Mouse (Mus musculus): ENCODE data around the gene 0610010K14Rik. TPM values are rescaled to one million over a fixed set of nuclear protein-coding genes. Genes with fewer than 3 reads are reported as not detected.

The 0610010K14Rik gene
- total and polyA plus RNA-seq, 2 experiments, result 6.5 to 34.0 TPM

DNA sequence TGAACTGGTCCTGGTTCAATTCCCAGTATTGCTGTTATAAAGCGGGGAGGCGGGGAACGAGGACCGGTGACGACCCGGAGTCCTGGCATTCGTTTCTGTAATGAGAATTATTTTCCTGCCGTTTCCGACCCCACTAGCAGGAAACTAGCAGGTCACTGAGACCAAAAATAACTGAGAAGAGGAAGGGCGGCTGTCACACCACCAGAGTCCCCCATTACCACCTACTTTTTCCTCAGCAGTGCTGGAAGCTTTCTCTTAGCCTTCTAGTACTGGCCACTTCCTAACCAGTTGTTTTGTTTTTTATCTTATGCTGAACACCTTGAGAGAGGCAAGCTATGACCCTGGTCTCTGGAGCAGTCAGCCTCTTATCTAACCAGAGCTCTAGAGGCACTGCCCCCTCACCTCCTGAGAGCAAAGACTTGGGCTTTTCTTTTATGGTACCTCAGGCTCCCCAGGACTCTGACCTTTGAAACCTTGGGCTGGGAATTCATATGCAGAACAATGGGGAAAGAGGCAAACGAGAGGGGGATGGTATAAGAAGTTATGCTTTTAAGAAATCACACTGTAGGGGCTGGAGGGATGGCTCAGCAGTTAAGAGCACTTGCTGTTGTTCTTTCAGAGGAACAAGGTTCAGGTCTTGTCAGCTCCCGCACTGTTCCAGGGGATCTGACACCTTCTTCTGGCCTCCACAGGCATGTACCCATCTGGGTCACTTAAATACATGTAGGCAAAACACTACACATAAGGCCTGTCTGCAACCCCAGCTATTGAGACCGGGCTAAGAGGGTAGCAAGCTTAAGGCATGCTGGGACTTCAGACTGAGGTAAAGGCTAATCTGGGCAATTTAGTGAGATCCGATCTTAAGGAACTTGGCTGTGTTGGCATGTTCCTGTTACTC lies 15.9 kb downstream of the 0610010K14Rik start:
- DNase-seq (ENCODE audit: extremely low read depth, low read depth, low spot score), result no peak
- no peaks in the 10 kb centered on the region for H3K27me3 ChIP-seq (ENCODE audit: control insufficient read depth, insufficient read depth, low read length)
- 29% methylated on average over 14 of the region's 14 CpGs for WGBS
- no peak for TF ChIP-seq CTCF (IDR thresholded peaks at IDR 0.05; ENCODE audit: low read depth, low read length)
- TF ChIP-seq POLR2A (IDR thresholded peaks at IDR 0.05; ENCODE audit: extremely low read depth, insufficient read depth, low read length), result no peak
- peak overlapping the region; percentile 11; the same call in 1 of the 2 replicates for H3K4me3 ChIP-seq (ENCODE audit: insufficient read depth, low read depth, low read length)
- H3K9ac ChIP-seq (ENCODE audit: low read depth, low read length), result peak overlapping the region; percentile 33
- no peaks in the 10 kb centered on the region for H3K79me2 ChIP-seq (ENCODE audit: control insufficient read depth, insufficient read depth, low read length)
- H3K27ac ChIP-seq (replicated peaks; ENCODE audit: insufficient read depth, low read depth, low read length), result peak overlapping the region; percentile 66
- H3K36me3 ChIP-seq (ENCODE audit: control insufficient read depth, insufficient read depth, low read length), result no peaks in the 10 kb centered on the region
- no peaks in the 10 kb centered on the region for H3K4me1 ChIP-seq (ENCODE audit: control insufficient read depth, insufficient read depth, low read length)

GRCm38 (mm10) chr11:70220731-70221602 lies 16.7 kb downstream of the 0610010K14Rik start, which contains the start of gene Slc16a13:
Slc16a13 (minus strand) TSS chr11:70221064.
- 5% methylated on average over 28 of the region's 28 CpGs for WGBS
- H3K27me3 ChIP-seq (ENCODE audit: control insufficient read depth, insufficient read depth, low read length), result no peaks in the 10 kb centered on the region
- no peaks in the 10 kb centered on the region for H3K79me2 ChIP-seq (ENCODE audit: control insufficient read depth, insufficient read depth, low read length)
- peak within 1 kb of the TSS; percentile 61 for H3K4me3 ChIP-seq (ENCODE audit: insufficient read depth, low read depth, low read length)
- H3K27ac ChIP-seq (replicated peaks; ENCODE audit: insufficient read depth, low read depth, low read length), result peak within 1 kb of the TSS; percentile 66
- peak within 1 kb of the TSS; percentile 61 for H3K9ac ChIP-seq (ENCODE audit: low read depth, low read length)
- no peaks in the 10 kb centered on the region for H3K4me1 ChIP-seq (ENCODE audit: control insufficient read depth, insufficient read depth, low read length)
- H3K36me3 ChIP-seq (ENCODE audit: control insufficient read depth, insufficient read depth, low read length), result no peaks in the 10 kb centered on the region
- peak; percentile 83 for DNase-seq (ENCODE audit: extremely low read depth, low read depth, low spot score)
- TF ChIP-seq POLR2A (IDR thresholded peaks at IDR 0.05; ENCODE audit: extremely low read depth, insufficient read depth, low read length), result peak; percentile 46; the same call in 1 of the 2 replicates
- TF ChIP-seq CTCF (IDR thresholded peaks at IDR 0.05; ENCODE audit: low read depth, low read length), result no peak

- no peaks in the 10 kb centered on the region for H3K79me2 ChIP-seq (ENCODE audit: control insufficient read depth, insufficient read depth, low read length)
- peak overlapping the region; percentile 51; the same call in 1 of the 2 replicates for H3K27ac ChIP-seq (replicated peaks; ENCODE audit: insufficient read depth, low read depth, low read length)
- no peaks in the 10 kb centered on the region for H3K4me1 ChIP-seq (ENCODE audit: control insufficient read depth, insufficient read depth, low read length)
- H3K36me3 ChIP-seq (ENCODE audit: control insufficient read depth, insufficient read depth, low read length), result no peaks in the 10 kb centered on the region
- H3K27me3 ChIP-seq (ENCODE audit: control insufficient read depth, insufficient read depth, low read length), result no peaks in the 10 kb centered on the region
- WGBS, result 19% methylated on average over 24 of the region's 24 CpGs
- peak overlapping the region; percentile 59 for H3K4me3 ChIP-seq (ENCODE audit: insufficient read depth, low read depth, low read length)
- no peak for TF ChIP-seq CTCF (IDR thresholded peaks at IDR 0.05; ENCODE audit: low read depth, low read length)
- no peak for TF ChIP-seq POLR2A (IDR thresholded peaks at IDR 0.05; ENCODE audit: extremely low read depth, insufficient read depth, low read length)
- peak overlapping the region; percentile 55 for H3K9ac ChIP-seq (ENCODE audit: low read depth, low read length)
- no peak for DNase-seq (ENCODE audit: extremely low read depth, low read depth, low spot score)
These were observed 17.4 kb downstream of the 0610010K14Rik start for GRCm38 (mm10) chr11:70220323-70220722.

GRCm38 (mm10) chr11:70219873-70220272 lies 17.8 kb downstream of the 0610010K14Rik start:
- H3K27ac ChIP-seq (replicated peaks; ENCODE audit: insufficient read depth, low read depth, low read length), result no peak overlapping the region
- WGBS, result 91% methylated on average over 7 of the region's 7 CpGs
- H3K36me3 ChIP-seq (ENCODE audit: control insufficient read depth, insufficient read depth, low read length), result no peaks in the 10 kb centered on the region
- TF ChIP-seq CTCF (IDR thresholded peaks at IDR 0.05; ENCODE audit: low read depth, low read length) (no peak), POLR2A (IDR thresholded peaks at IDR 0.05; ENCODE audit: extremely low read depth, insufficient read depth, low read length) (no peak)
- H3K4me3 ChIP-seq (ENCODE audit: insufficient read depth, low read depth, low read length), result peak overlapping the region; percentile 59
- no peaks in the 10 kb centered on the region for H3K27me3 ChIP-seq (ENCODE audit: control insufficient read depth, insufficient read depth, low read length)
- H3K9ac ChIP-seq (ENCODE audit: low read depth, low read length), result peak overlapping the region; percentile 55
- H3K79me2 ChIP-seq (ENCODE audit: control insufficient read depth, insufficient read depth, low read length), result no peaks in the 10 kb centered on the region
- H3K4me1 ChIP-seq (ENCODE audit: control insufficient read depth, insufficient read depth, low read length), result no peaks in the 10 kb centered on the region
- DNase-seq (ENCODE audit: extremely low read depth, low read depth, low spot score), result no peak

DNA sequence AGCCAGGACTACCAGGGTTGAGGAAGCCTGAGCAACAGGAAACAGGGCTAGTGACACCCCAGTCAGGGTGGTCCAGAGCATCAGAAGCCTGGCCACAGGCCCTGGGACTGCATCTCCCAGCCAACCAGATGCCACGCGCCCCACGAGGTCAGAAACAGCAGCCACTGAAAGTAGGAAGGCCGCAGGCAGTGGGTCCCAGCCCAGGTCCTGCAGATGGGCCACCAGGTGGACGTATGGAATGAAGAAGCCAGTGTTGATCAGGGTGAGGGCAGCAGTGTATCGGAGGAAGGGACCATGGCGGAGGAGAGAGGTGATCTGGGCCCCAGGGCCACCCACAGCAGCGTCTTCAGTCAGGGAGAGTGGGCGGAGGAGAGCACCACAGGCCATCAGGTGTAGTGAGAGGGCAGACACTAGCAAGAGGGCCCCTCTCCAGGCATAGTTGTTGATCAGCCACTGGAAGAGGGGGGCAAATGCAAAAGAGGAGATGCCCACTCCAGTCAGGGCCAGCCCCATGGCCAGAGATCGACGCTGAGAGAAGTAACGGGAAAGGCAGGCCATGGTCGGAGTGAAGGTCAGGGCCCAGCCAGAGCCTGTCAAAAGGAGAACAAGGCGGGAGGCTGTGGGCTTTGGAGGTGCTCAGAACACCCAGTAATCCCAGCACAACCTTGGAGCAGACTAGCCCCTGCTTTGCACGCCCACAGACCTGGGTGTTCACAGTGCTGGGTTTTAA lies 18.8 kb downstream of the 0610010K14Rik start:
- H3K4me3 ChIP-seq (ENCODE audit: insufficient read depth, low read depth, low read length), result no peak overlapping the region
- no peaks in the 10 kb centered on the region for H3K27me3 ChIP-seq (ENCODE audit: control insufficient read depth, insufficient read depth, low read length)
- TF ChIP-seq POLR2A (IDR thresholded peaks at IDR 0.05; ENCODE audit: extremely low read depth, insufficient read depth, low read length), result no peak
- TF ChIP-seq CTCF (IDR thresholded peaks at IDR 0.05; ENCODE audit: low read depth, low read length), result no peak
- H3K9ac ChIP-seq (ENCODE audit: low read depth, low read length), result no peak overlapping the region
- no peaks in the 10 kb centered on the region for H3K4me1 ChIP-seq (ENCODE audit: control insufficient read depth, insufficient read depth, low read length)
- no peaks in the 10 kb centered on the region for H3K36me3 ChIP-seq (ENCODE audit: control insufficient read depth, insufficient read depth, low read length)
- no peaks in the 10 kb centered on the region for H3K79me2 ChIP-seq (ENCODE audit: control insufficient read depth, insufficient read depth, low read length)
- no peak overlapping the region for H3K27ac ChIP-seq (replicated peaks; ENCODE audit: insufficient read depth, low read depth, low read length)
- WGBS, result 96% methylated on average over 15 of the region's 15 CpGs
- no peak for DNase-seq (ENCODE audit: extremely low read depth, low read depth, low spot score)

All from liver, adult 2 months (tissue).